Mouse (Mus musculus) liver, postnatal 0 days (tissue): ENCODE results near the gene Retreg1.

ENCODE experiments used
- CTCF ChIP-seq: sonication (generic); IDR thresholded peaks from 2 replicates; pipeline ENCODE4 v1.5.1; 2016; ENCODE audit warnings: antibody characterized with exemption, low read depth
- EP300 ChIP-seq: IDR thresholded peaks from 2 replicates; pipeline ENCODE4 v1.6.1; 2016; ENCODE audit warnings: antibody characterized with exemption, low read depth, mild to moderate bottlenecking

DNA sequence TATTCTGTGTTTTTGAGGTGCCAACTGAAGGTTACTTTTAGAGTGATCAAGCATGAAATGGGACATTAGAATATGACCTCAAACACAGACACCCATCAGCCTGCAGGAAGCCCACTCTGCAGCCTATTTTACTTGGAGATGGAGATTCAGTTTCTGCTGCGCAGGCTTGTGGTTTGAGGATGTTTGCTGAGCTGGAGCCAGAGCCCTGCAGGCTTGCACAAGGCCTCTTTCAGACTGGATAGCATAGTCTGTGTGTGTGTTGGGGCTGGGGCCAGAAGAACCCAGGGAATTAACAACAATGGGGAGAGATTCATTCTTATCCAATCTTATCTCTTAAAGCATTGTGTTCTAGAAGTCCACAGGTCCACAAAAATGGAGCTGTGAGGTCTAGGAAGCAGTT lies 30.6 kb downstream of the Retreg1 start:
- TF ChIP-seq EP300 (no peak), CTCF (no peak)
